Mouse (Mus musculus) B cell, adult (primary cell): ENCODE measurements around the gene Olfr1323. TPM values are rescaled to one million over a fixed set of nuclear protein-coding genes. Genes with fewer than 3 reads are reported as not detected.

Experiments used
- total RNA-seq: library from RNA; stranded (reverse); gene quantifications from 4 replicates; pipeline ENCODE4 v1.2.4, GENCODE M21; 2023; ENCODE audit not compliant: inconsistent age

The Olfr1323 gene
- total RNA-seq, result not detected in 4 replicates

DNA sequence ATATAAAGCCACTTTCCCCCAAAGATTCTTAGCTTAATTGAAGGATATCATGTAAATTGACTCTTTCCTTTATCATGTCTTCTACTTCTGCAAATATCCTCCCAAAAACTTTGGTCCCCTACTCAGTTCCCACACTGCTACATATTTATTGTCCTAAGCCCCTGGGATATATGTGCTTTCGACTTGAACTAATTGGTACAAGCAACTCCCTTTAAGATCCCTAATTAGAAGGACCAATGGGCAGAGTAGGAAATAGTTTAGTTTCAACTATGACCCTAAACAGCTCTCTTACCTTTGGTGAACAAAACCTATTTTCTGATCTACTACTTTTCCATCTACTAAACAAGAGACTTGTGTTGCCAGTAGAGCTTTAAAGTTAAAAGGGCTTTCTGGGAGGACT is at the start of gene Olfr1323:
Gene Olfr1323, minus strand, starts transcription at position 101 of the 400 bp plus-strand sequence.

Other genes starting within 250 kb of the Olfr1323 start
- gene Igsf1, start 221.6 kb downstream of the Olfr1323 start, total RNA-seq, result not detected in 4 replicates
- not detected in 4 replicates for gene Olfr1322, start 127.9 kb downstream of the Olfr1323 start, total RNA-seq